Mouse (Mus musculus): ENCODE results near the gene Zmynd15. TPM values are rescaled to one million over a fixed set of nuclear protein-coding genes. Genes with fewer than 3 reads are reported as not detected.

Zmynd15 gene
- polyA plus RNA-seq, 1 experiment from 2014 or later = 0.62 TPM

DNA sequence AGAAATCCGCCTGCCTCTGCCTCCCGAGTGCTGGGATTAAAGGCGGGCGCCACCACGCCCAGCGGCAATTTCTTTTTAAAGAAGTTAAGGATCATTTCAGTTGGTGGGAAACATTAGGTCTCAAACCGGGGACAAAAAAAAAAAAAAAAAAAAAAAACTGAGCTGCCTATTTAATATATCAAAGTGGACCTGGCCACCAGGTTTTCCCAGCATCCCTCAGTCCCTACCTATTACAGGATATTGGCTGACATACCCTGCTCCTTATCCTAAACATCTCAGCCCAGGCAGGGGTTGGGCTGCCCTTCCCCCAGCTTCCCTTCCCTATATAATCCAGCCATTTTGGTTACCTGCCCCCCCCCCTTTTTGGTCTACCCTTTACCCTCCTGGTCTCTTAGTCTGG is 52.6 kb downstream of the Zmynd15 start:
- WGBS = 89% methylated on average over 7 of the region's 7 CpGs
- H3K27me3 ChIP-seq = no peaks in the 10 kb centered on the region
- no peaks in the 10 kb centered on the region for H3K9me3 ChIP-seq
- H3K9ac ChIP-seq = no peak overlapping the region
- H3K4me3 ChIP-seq = no peak overlapping the region
- no peak overlapping the region for H3K4me2 ChIP-seq (replicated peaks)
- H3K4me1 ChIP-seq = peaks cover 10% of the 10 kb centered on the region; the same call in 1 of the 2 replicates
- H3K36me3 ChIP-seq = no peaks in the 10 kb centered on the region
- ATAC-seq (ENCODE audit: low FRiP score, low read depth) = no peak
- H3K27ac ChIP-seq = no peak overlapping the region

DNA sequence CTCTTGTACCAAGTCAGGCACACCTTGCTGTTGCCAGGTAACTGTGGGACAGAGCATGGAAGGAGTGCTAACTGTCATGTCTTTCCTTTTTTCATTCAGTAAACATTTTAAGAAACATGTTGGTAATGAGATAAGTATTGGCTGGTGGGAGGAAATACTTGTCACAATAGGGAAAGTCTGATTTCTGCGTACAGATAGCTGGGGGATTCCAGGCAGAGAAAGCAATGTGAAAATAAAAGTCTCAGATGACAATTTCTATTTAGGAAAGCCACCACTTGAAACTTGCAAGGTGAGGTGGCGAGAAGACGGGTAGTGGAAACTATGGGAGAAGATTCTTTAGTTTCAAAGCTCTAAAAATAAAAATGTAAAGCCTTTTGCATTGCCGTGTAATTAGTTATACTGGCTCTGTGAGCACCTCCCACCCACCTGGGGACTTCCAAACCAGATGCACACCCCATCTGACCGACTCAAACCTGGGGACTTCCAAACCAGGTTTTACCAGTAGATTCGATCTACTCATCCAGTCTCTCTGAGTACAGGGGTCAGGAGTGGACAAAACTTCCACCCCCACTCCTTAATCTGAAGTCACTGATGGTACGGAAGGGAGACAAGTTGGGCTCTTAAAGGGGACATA is 53.6 kb downstream of the Zmynd15 start:
- H3K4me3 ChIP-seq = no peak overlapping the region
- H3K9ac ChIP-seq = no peak overlapping the region
- peaks cover 10% of the 10 kb centered on the region; the same call in 1 of the 2 replicates for H3K4me1 ChIP-seq
- H3K9me3 ChIP-seq = no peaks in the 10 kb centered on the region
- ATAC-seq (ENCODE audit: low FRiP score, low read depth) = no peak
- no peaks in the 10 kb centered on the region for H3K36me3 ChIP-seq
- H3K27ac ChIP-seq = no peak overlapping the region
- no peaks in the 10 kb centered on the region for H3K27me3 ChIP-seq
- H3K4me2 ChIP-seq (replicated peaks) = no peak overlapping the region
- WGBS = 75% methylated on average over 7 of the region's 7 CpGs

DNA sequence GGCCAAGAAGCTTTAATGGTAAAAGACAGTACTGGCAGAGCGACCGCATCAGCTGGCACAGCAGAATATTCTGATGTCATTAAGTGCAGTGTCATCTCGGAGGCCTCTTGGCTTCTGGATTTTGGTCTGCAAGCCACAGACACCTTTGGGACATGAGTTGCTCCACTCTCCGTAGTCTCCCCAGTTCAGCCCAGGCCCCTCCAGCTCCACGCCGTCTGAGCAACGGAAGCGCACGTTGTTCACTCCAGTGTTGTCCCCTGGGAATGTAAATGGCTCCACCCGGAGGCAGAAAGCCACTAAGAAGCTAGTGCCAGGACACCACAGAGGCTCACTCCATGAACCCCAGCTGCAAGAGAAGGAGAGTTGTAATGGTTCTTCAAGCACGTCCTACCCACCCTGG is 54.3 kb downstream of the Zmynd15 start:
- Histone ChIP-seq H3K4me2 (replicated peaks) (no peak overlapping the region), H3K36me3 (no peaks in the 10 kb centered on the region), H3K27me3 (no peaks in the 10 kb centered on the region), H3K9ac (no peak overlapping the region; the same call in none of the 2 replicates), H3K9me3 (no peaks in the 10 kb centered on the region), H3K4me3 (no peak overlapping the region), H3K27ac (no peak overlapping the region), H3K4me1 (peaks cover 10% of the 10 kb centered on the region; the same call in 1 of the 2 replicates)
- no peak for ATAC-seq (ENCODE audit: low FRiP score, low read depth)
- 66% methylated on average over 11 of the region's 11 CpGs for WGBS

DNA sequence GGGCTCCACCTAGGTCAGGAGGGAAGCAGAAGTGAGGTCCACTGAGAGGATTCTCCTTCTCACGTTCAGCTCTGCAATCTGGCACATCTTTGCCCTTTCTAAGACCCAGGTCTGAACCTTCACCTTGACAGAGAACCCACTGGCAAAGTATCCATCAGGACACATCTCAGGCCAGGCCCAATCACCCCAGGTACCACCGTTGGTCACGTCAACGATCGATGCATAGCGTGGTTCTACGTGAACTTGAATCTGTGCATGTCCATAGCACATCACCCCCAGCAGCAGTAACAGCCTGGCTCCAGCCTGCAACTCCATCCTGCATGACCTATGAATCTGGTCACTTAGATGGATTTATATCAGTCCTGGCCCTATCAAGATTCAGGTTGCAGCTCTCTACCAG is 55.1 kb downstream of the Zmynd15 start, which contains the start of gene Vmo1:
Gene Vmo1, minus strand, starts transcription at position 329 of the 400 bp plus-strand sequence.
- no peak for ATAC-seq (ENCODE audit: low FRiP score, low read depth)
- Histone ChIP-seq H3K4me2 (replicated peaks) (no peak within 1 kb of the TSS), H3K4me3 (no peak within 1 kb of the TSS), H3K4me1 (peaks cover 10% of the 10 kb centered on the region; the same call in 1 of the 2 replicates), H3K36me3 (no peaks in the 10 kb centered on the region), H3K9ac (peak within 1 kb of the TSS; percentile 14), H3K9me3 (no peaks in the 10 kb centered on the region), H3K27ac (no peak within 1 kb of the TSS), H3K27me3 (no peaks in the 10 kb centered on the region)
- WGBS = 84% methylated on average over 7 of the region's 7 CpGs

Small RNAs within 50 kb of the gene (microRNA-seq; reads per million reads assigned to microRNA genes)
- not detected for gene Mir7115

Other genes starting within 250 kb of the Zmynd15 start
- 1.5 and 1.7 TPM in 2 replicates for gene Slc16a11, start 246.7 kb upstream of the Zmynd15 start, polyA plus RNA-seq (2015; fragmentation: Nextera tagmentation; extraction: Ambion mirVana)
- 10.9 and 11.5 TPM in 2 replicates for gene Slc16a13, start 238.4 kb upstream of the Zmynd15 start, polyA plus RNA-seq (2015; fragmentation: Nextera tagmentation; extraction: Ambion mirVana)
- gene Bcl6b, start 229.6 kb upstream of the Zmynd15 start, polyA plus RNA-seq (2015; fragmentation: Nextera tagmentation; extraction: Ambion mirVana) = 10.0 and 10.3 TPM in 2 replicates
- 203 and 209 TPM in 2 replicates for gene 0610010K14Rik, start 221.5 kb upstream of the Zmynd15 start, polyA plus RNA-seq (2015; fragmentation: Nextera tagmentation; extraction: Ambion mirVana)
- 11.6 and 12.1 TPM in 2 replicates for gene Gm21988, start 219.6 kb upstream of the Zmynd15 start, polyA plus RNA-seq (2015; fragmentation: Nextera tagmentation; extraction: Ambion mirVana)
- gene Rnasek, start 219.6 kb upstream of the Zmynd15 start, polyA plus RNA-seq (2015; fragmentation: Nextera tagmentation; extraction: Ambion mirVana) = 152 and 162 TPM in 2 replicates
- 4.1 TPM in 2 replicates for gene Alox12, start 204.1 kb upstream of the Zmynd15 start, polyA plus RNA-seq (2015; fragmentation: Nextera tagmentation; extraction: Ambion mirVana)
- not detected in 2 replicates for gene Alox12e, start 136.8 kb upstream of the Zmynd15 start, polyA plus RNA-seq (2015; fragmentation: Nextera tagmentation; extraction: Ambion mirVana)
- 0.05 TPM in 1 of 2 replicates, not detected in the other for gene Alox15, start 107.4 kb upstream of the Zmynd15 start, polyA plus RNA-seq (2015; fragmentation: Nextera tagmentation; extraction: Ambion mirVana)
- 40.0 and 41.8 TPM in 2 replicates for gene Pelp1, start 49.4 kb upstream of the Zmynd15 start, polyA plus RNA-seq (2015; fragmentation: Nextera tagmentation; extraction: Ambion mirVana)
- 22.8 and 24.1 TPM in 2 replicates for gene Arrb2, start 26.8 kb upstream of the Zmynd15 start, polyA plus RNA-seq (2015; fragmentation: Nextera tagmentation; extraction: Ambion mirVana)
- gene Med11, start 7.5 kb upstream of the Zmynd15 start, polyA plus RNA-seq (2015; fragmentation: Nextera tagmentation; extraction: Ambion mirVana) = 42.4 and 45.9 TPM in 2 replicates
- 2.7 and 3.9 TPM in 2 replicates for gene Cxcl16, start 551 bp downstream of the Zmynd15 start, polyA plus RNA-seq (2015; fragmentation: Nextera tagmentation; extraction: Ambion mirVana)
- 0.29 and 0.74 TPM in 2 replicates for gene Tm4sf5, start 45.8 kb downstream of the Zmynd15 start, polyA plus RNA-seq (2015; fragmentation: Nextera tagmentation; extraction: Ambion mirVana)
- gene Vmo1, start 55.2 kb downstream of the Zmynd15 start, polyA plus RNA-seq (2015; fragmentation: Nextera tagmentation; extraction: Ambion mirVana) = 0.31 and 0.41 TPM in 2 replicates
- gene Gltpd2, start 59.8 kb downstream of the Zmynd15 start, polyA plus RNA-seq (2015; fragmentation: Nextera tagmentation; extraction: Ambion mirVana) = 0.43 and 0.92 TPM in 2 replicates
- gene Psmb6, start 65.9 kb downstream of the Zmynd15 start, polyA plus RNA-seq (2015; fragmentation: Nextera tagmentation; extraction: Ambion mirVana) = 828 and 869 TPM in 2 replicates
- not detected in 2 replicates for gene Gm40193, start 73.5 kb downstream of the Zmynd15 start, polyA plus RNA-seq (2015; fragmentation: Nextera tagmentation; extraction: Ambion mirVana)
- gene Pld2, start 80.6 kb downstream of the Zmynd15 start, polyA plus RNA-seq (2015; fragmentation: Nextera tagmentation; extraction: Ambion mirVana) = 4.5 and 5.7 TPM in 2 replicates
- gene Mink1, start 103.4 kb downstream of the Zmynd15 start, polyA plus RNA-seq (2015; fragmentation: Nextera tagmentation; extraction: Ambion mirVana) = 14.1 and 15.5 TPM in 2 replicates
- not detected in 2 replicates for gene 4930544D05Rik, start 156.4 kb downstream of the Zmynd15 start, polyA plus RNA-seq (2015; fragmentation: Nextera tagmentation; extraction: Ambion mirVana)
- gene Chrne, start 159.8 kb downstream of the Zmynd15 start, polyA plus RNA-seq (2015; fragmentation: Nextera tagmentation; extraction: Ambion mirVana) = not detected in 2 replicates
- 0.18 and 0.22 TPM in 2 replicates for gene Gp1ba, start 179.7 kb downstream of the Zmynd15 start, polyA plus RNA-seq (2015; fragmentation: Nextera tagmentation; extraction: Ambion mirVana)
- gene Rnf167, start 187.8 kb downstream of the Zmynd15 start, polyA plus RNA-seq (2015; fragmentation: Nextera tagmentation; extraction: Ambion mirVana) = 120 and 129 TPM in 2 replicates
- gene Slc25a11, start 188.0 kb downstream of the Zmynd15 start, polyA plus RNA-seq (2015; fragmentation: Nextera tagmentation; extraction: Ambion mirVana) = 165 and 173 TPM in 2 replicates
- gene Pfn1, start 195.2 kb downstream of the Zmynd15 start, polyA plus RNA-seq (2015; fragmentation: Nextera tagmentation; extraction: Ambion mirVana) = 1,638 and 1,674 TPM in 2 replicates
- 52.3 and 57.1 TPM in 2 replicates for gene Eno3, start 197.8 kb downstream of the Zmynd15 start, polyA plus RNA-seq (2015; fragmentation: Nextera tagmentation; extraction: Ambion mirVana)
- 159 and 165 TPM in 2 replicates for gene Spag7, start 210.0 kb downstream of the Zmynd15 start, polyA plus RNA-seq (2015; fragmentation: Nextera tagmentation; extraction: Ambion mirVana)
- gene Camta2, start 228.7 kb downstream of the Zmynd15 start, polyA plus RNA-seq (2015; fragmentation: Nextera tagmentation; extraction: Ambion mirVana) = 11.8 and 15.1 TPM in 2 replicates
- gene Inca1, start 240.7 kb downstream of the Zmynd15 start, polyA plus RNA-seq (2015; fragmentation: Nextera tagmentation; extraction: Ambion mirVana) = 1.6 and 1.8 TPM in 2 replicates
- 3.4 and 3.6 TPM in 2 replicates for gene Kif1c, start 241.1 kb downstream of the Zmynd15 start, polyA plus RNA-seq (2015; fragmentation: Nextera tagmentation; extraction: Ambion mirVana)

Measured in limb, embryonic 13.5 days (tissue).